Mouse (Mus musculus) erythroblast, embryonic 14.5 days (primary cell): ENCODE data around the gene Tnni3k.

Experiments
- GATA1 ChIP-seq: IDR thresholded peaks from 2 replicates; pipeline ENCODE4 v1.6.1; 2012; ENCODE audit warnings: low read length, inconsistent platforms, mixed read lengths
- TAL1 ChIP-seq: IDR thresholded peaks from 3 replicates; pipeline ENCODE4 v1.6.1; 2012; ENCODE audit warnings: low read length, inconsistent platforms, mixed read lengths

DNA sequence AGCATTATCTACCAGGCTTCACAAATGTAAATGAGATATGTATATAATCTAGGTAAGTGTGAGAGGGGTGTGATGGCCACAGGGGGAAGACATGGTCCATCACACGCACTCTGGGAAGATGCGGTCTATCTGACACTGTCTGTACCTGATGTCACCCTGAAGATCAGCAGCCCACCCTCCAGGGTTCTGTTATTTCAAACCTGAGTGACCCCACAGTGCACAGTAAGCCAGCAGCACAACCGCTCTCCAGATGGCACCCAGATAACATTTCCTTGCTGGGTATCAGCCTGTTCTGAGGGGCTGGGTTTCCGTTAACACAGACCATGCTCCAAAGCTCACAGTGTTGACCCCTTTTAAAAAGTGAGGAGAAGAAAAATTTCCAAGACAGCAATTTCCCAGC, 288.9 kb downstream of the Tnni3k start:
- TF ChIP-seq GATA1 (no peak), TAL1 (no peak)
